Mouse (Mus musculus): ENCODE measurements around the gene Slc5a11.

Gene Slc5a11

GRCm38 (mm10) chr7:123214365-123215075, at the start of gene Slc5a11:
Gene Slc5a11 (plus strand): TSS chr7:123214780.
- DNase-seq (ENCODE audit: low spot score in 2 of 2): no peak

- no peak for DNase-seq (ENCODE audit: low spot score in 2 of 2)
These were observed 47.1 kb upstream of the Slc5a11 start for GRCm38 (mm10) chr7:123167436-123167835.

- DNase-seq (ENCODE audit: low spot score in 2 of 2): no peak
These were observed 45.0 kb upstream of the Slc5a11 start for GRCm38 (mm10) chr7:123169618-123170017.

GRCm38 (mm10) chr7:123172101-123172500, 42.5 kb upstream of the Slc5a11 start:
- DNase-seq (ENCODE audit: low spot score in 2 of 2): no peak

GRCm38 (mm10) chr7:123177215-123177614, 37.4 kb upstream of the Slc5a11 start:
- DNase-seq (ENCODE audit: low spot score in 2 of 2): no peak

- no peak for DNase-seq (ENCODE audit: low spot score in 2 of 2)
These were observed 32.5 kb upstream of the Slc5a11 start for GRCm38 (mm10) chr7:123181787-123182701.

GRCm38 (mm10) chr7:123184891-123185290, 29.7 kb upstream of the Slc5a11 start:
- no peak for DNase-seq (ENCODE audit: low spot score in 2 of 2)

GRCm38 (mm10) chr7:123186463-123186862, 28.1 kb upstream of the Slc5a11 start:
- DNase-seq (ENCODE audit: low spot score in 2 of 2): no peak

- no peak for DNase-seq (ENCODE audit: low spot score in 2 of 2)
These were observed 27.3 kb upstream of the Slc5a11 start for GRCm38 (mm10) chr7:123187246-123187645.

DNA sequence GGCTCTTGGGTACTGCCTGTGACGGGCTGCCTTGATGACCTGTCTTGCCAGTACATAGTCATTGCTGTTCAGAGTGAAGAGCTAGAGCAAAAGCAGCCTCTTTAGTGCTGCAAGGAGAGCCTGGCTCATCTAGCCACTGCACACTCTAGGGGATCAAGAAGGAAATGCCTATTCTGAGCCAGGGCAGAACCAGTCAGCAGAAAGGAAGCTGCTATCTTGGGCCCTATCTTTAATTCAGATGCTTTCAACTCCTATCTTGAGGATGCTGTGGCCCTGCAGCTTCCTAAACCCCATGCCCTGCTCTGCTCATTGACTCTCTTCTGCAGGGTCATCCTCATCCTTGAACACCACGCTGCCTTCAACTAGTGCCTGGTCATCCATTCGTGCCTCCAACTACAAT, 26.1 kb upstream of the Slc5a11 start:
- DNase-seq (ENCODE audit: low spot score in 2 of 2): no peak

DNA sequence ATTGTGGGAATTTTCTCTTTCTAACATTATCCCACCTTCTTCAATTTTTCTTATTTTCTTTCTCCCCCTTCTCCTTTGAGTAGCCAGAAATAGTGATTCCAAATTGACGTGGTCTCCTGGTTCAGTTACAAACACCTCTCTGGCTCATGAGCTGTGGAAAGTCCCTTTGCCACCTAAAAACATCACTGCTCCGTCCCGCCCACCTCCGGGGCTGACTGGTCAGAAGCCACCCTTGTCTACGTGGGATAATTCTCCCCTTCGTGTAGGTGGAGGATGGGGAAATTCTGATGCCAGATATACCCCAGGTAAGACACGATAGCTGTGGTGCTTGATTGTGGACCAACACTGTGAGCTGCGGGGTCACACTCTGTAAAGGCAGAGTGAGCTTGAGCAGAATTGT, 24.8 kb upstream of the Slc5a11 start:
- DNase-seq (ENCODE audit: low spot score in 2 of 2): no peak

DNA sequence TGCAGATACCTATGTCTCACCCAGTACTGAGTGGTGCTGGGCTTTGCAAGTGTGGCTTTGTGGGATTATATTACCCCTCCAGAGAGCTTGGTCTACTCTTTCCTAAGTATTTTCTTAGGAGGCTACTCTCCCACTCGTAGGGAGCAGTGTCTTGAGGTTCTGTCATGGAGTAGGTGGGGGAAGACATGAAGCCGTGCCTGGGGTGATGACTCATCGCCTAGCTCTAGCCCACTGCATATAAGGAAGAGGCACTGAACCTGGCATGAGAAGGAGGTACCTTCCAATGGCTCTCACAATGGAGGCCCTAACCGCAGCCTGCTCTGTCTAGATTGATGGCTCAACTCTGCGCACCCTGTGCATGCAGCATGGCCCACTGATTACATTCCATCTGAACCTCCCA, 22.8 kb upstream of the Slc5a11 start:
- no peak for DNase-seq (ENCODE audit: low spot score in 2 of 2)

DNA sequence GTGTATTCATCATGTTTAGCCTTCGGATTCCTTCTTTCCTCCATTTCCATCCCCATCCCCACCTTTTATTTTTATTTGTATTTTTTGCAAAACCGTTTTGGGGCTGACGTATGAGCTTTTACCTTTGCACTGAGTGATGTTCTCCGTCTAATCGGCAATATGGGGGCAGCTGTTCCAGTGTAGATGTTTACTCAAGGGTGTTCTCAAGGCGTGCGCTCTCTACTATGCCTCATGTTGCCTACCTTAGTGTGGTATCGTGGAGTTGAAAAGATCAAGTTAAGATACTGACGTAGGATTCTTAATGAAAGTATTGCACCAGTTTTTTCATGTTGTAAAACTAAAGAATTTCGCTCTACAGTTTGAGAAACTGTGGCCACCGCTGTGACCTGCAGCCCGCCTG, 21.4 kb upstream of the Slc5a11 start:
- no peak for DNase-seq (ENCODE audit: low spot score in 2 of 2)

DNA sequence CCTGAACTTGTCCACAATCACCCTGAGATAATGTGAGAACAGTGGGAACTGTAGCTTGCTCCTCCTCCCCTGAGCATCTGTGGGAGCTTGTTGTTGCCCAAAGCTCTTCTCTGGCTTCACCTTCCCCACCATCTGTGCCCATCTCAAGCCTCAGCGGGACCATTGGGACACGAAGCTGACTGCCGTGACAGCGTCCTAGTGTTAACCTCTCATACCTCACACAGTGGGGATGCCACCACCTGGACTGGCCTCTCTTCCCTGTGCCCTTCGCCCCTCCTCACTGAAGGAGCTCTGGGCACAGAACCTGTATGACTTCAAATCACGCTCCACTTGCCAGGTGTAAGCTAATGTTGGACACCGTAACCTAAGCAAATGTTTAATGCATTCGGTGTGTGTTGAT, 19.9 kb upstream of the Slc5a11 start:
- no peak for DNase-seq (ENCODE audit: low spot score in 2 of 2)

DNA sequence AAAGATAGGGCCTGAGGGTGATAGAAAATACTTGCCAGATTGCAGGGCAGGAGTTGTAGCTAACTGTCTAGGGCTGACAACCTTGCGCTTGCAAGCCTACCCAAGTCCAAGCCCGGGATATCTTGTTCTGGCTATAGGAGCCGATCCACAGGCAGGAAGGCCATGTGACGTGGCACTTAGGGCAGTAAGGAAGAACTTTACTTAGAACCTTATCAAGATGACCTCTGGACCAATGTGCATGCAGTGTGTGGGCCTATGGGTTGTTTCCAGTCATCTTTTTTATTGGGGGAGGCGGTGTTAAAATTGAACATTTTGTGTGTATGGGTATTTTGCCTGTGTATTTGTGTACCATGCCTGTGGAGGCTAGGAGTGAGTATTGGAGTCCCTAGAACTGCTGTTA, 18.1 kb upstream of the Slc5a11 start:
- DNase-seq (ENCODE audit: low spot score in 2 of 2): no peak

GRCm38 (mm10) chr7:123198695-123199094, 15.9 kb upstream of the Slc5a11 start:
- no peak for DNase-seq (ENCODE audit: low spot score in 2 of 2)

DNA sequence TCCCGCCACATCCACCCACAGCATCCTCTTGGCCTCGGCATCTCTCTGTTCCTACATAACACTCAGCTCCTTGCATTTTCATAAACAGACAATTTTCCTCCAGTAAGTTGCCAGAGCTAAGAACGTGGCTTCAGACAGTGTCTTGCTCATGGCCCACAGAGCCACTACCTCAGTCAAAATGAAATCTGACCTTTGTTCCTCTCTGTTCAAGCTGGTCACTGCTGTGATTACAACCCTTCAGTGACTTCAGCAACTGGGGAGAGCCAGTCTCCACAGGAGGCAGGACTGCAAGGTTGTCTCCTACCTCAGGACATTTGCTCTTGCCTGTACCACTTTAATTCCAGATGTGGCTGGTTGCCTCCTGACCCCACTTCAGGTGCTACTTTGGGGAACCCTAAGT, 15.4 kb upstream of the Slc5a11 start:
- no peak for DNase-seq (ENCODE audit: low spot score in 2 of 2)

GRCm38 (mm10) chr7:123199656-123200206, 14.8 kb upstream of the Slc5a11 start:
- DNase-seq (ENCODE audit: low spot score in 2 of 2): no peak

GRCm38 (mm10) chr7:123200722-123201121, 13.9 kb upstream of the Slc5a11 start:
- DNase-seq (ENCODE audit: low spot score in 2 of 2): no peak

GRCm38 (mm10) chr7:123205261-123205660, 9.3 kb upstream of the Slc5a11 start:
- peak; percentile 62 to 66 for DNase-seq (ENCODE audit: low spot score in 2 of 2)

DNA sequence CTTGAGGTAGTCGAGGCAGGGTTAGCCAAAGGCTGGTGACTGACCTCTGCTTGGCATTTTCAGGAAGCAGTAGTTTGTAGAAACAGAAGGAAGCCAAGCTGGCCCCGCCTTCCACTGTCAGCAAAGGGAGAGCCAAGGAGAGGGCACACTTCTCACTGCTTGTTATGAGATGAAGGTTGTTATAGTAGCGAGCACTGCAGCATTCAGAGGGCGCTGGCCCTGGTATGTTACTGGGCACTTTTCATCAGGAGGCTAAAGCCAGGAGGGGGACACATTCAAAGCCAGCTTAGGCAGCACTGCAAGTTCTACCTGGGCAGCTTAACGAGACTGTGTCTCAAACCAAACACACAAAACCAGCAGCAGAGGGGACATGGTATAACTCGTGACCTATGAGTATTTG, 7.0 kb upstream of the Slc5a11 start:
- no peak for DNase-seq (ENCODE audit: low spot score in 2 of 2)

DNA sequence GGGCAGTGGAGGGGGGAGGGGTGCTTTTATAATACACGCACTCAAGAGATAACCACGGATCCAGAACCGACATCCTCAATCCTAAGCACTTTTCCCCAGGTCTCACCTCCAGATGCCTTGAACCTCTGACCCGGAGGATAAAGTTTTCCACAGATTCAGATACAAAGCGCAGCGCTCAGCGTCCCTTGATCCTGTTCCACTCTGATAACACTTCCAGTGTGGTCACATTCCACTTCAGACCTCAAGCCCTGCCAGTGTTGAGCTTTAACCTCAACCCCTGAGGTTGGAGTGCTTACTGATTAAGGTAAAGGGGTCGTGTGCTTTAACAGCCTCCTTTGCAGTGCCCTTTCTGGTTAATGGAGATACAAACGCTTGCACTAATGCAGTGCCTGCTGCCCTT, 4.7 kb upstream of the Slc5a11 start:
- no peak for DNase-seq (ENCODE audit: low spot score in 2 of 2)

DNA sequence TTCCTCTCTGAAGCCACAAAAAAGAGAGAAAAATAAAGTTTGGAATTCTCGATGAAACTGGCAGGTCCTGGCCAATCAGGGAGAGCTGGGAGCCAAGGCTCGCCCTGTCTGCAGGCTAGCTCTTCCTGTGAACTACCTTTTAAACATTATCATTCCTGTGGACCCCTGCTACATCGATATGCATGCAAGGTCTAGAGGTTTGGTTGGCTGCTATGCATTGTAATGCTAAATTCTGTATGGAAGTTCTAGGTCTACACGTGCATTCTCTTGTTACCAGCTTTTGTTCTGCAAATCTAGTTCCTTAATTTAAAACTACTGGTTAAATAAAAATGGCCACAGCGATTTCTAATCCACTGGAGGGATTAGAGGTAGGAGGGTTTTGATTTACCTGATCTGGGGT, 3.1 kb upstream of the Slc5a11 start:
- DNase-seq (ENCODE audit: low spot score in 2 of 2): no peak

Measured in frontal cortex, postnatal 36 days (tissue).